Mouse (Mus musculus) kidney, postnatal 0 days (tissue): ENCODE results near the gene Lgr4. TPM values are rescaled to one million over a fixed set of nuclear protein-coding genes. Genes with fewer than 3 reads are reported as not detected.

Experiments
- ATAC-seq: fragments of 200-750 bp; cut with Nextera tagmentation; replicated peaks from 2 replicates; pipeline ENCODE4 v1.8.0; 2017; ENCODE audit warnings: low read depth, moderate number of reproducible peaks, moderate TSS enrichment, moderate library complexity; ENCODE audit not compliant: low FRiP score
- DNase-seq: peaks from one replicate; pipeline ENCODE4 v3.0.0-alpha.2; 2016; ENCODE audit warnings: low spot score
- H3K27ac ChIP-seq: fragments of 300-500 bp; sonication (generic); 2 replicates; pipeline ENCODE4 v1.5.1; 2014; ENCODE audit warnings: mild to moderate bottlenecking
- H3K27me3 ChIP-seq: fragments of 300-500 bp; sonication (generic); 2 replicates; pipeline ENCODE4 v1.6.1; 2014; ENCODE audit warnings: low read length, mixed read lengths; ENCODE audit not compliant: insufficient read depth
- H3K36me3 ChIP-seq: fragments of 300-500 bp; sonication (generic); 2 replicates; pipeline ENCODE4 v1.6.1; 2014; ENCODE audit warnings: low read length, mixed read lengths; ENCODE audit not compliant: insufficient read depth
- H3K4me1 ChIP-seq: fragments of 300-500 bp; sonication (generic); replicated peaks from 2 replicates; pipeline ENCODE4 v1.6.1; 2014; ENCODE audit warnings: antibody characterized with exemption, low read length, mixed read lengths; ENCODE audit not compliant: insufficient read depth
- H3K4me2 ChIP-seq: fragments of 300-500 bp; sonication (generic); 2 replicates; pipeline ENCODE4 v1.6.1; 2014; ENCODE audit warnings: mild to moderate bottlenecking, low read length, moderate library complexity, mixed read lengths
- H3K4me3 ChIP-seq: fragments of 300-500 bp; sonication (generic); replicated peaks from 2 replicates; pipeline ENCODE4 v1.5.1; 2014; ENCODE audit warnings: low read depth, low read length
- H3K9ac ChIP-seq: fragments of 300-500 bp; sonication (generic); 2 replicates; pipeline ENCODE4 v1.6.1; 2014; ENCODE audit warnings: low read depth, low read length
- H3K9me3 ChIP-seq: fragments of 300-500 bp; sonication (generic); replicated peaks from 2 replicates; pipeline ENCODE4 v1.6.1; 2016; ENCODE audit warnings: low read length, inconsistent platforms, mixed read lengths
- CTCF ChIP-seq: IDR thresholded peaks from 2 replicates; pipeline ENCODE4 v1.5.1; 2016; ENCODE audit warnings: antibody characterized with exemption, low read depth, mild to moderate bottlenecking, moderate library complexity
- whole genome bisulfite sequencing: fragments of 180-500 bp; shearing (Covaris S2); extraction: QIAGEN DNeasy Blood & Tissue Kit; methylation state at CpG from one replicate; pipeline ENCODE4 v1.1.7; 2014; 5-methylcytosine and 5-hydroxymethylcytosine counted together
- polyA plus RNA-seq: library from polyadenylated mRNA; unstranded; fragments of >200 nt; fragmentation: Nextera tagmentation; extraction: Ambion mirVana; gene quantifications from 2 replicates; pipeline ENCODE4 v1.2.1, GENCODE M21; 2015

Gene Lgr4
- polyA plus RNA-seq, 1 experiment from 2014 or later: 47.8 TPM

- Histone ChIP-seq H3K27me3 (no peaks in the 10 kb centered on the region), H3K36me3 (0 out of 2 replicates have a peak, but pooled peaks cover 5% of the 10 kb centered on the region), H3K4me3 (no peak overlapping the region), H3K4me1 (peaks cover 13% of the 10 kb centered on the region), H3K27ac (no peak overlapping the region), H3K4me2 (no peak overlapping the region), H3K9me3 (no peaks in the 10 kb centered on the region), H3K9ac (no peak overlapping the region)
- ATAC-seq (no peak), DNase-seq (no peak)
- no peak for TF ChIP-seq CTCF
- 58% methylated on average over 1 of the region's 1 CpGs for WGBS
Observed at GRCm38 (mm10) chr2:109991754-109992153, 74.3 kb downstream of the Lgr4 start.

- no peak for TF ChIP-seq CTCF
- no peaks in the 10 kb centered on the region for H3K27me3 ChIP-seq
- DNase-seq (no peak), ATAC-seq (no peak)
- 0 out of 2 replicates have a peak, but pooled peaks cover 5% of the 10 kb centered on the region for H3K36me3 ChIP-seq
- H3K9ac ChIP-seq: no peak overlapping the region
- WGBS: 73% methylated on average over 11 of the region's 11 CpGs
- H3K27ac ChIP-seq: no peak overlapping the region
- no peak overlapping the region for H3K4me2 ChIP-seq
- H3K4me3 ChIP-seq: no peak overlapping the region
- H3K4me1 ChIP-seq: peaks cover 10% of the 10 kb centered on the region
- no peaks in the 10 kb centered on the region for H3K9me3 ChIP-seq
Observed at GRCm38 (mm10) chr2:109992448-109993073, 75.1 kb downstream of the Lgr4 start.

GRCm38 (mm10) chr2:109993404-109993803 is 76.0 kb downstream of the Lgr4 start:
- 0 out of 2 replicates have a peak, but pooled peaks cover 5% of the 10 kb centered on the region for H3K36me3 ChIP-seq
- ATAC-seq (no peak), DNase-seq (no peak)
- no peak overlapping the region for H3K4me3 ChIP-seq
- TF ChIP-seq CTCF: no peak
- H3K27ac ChIP-seq: no peak overlapping the region
- H3K9ac ChIP-seq: no peak overlapping the region
- H3K9me3 ChIP-seq: no peaks in the 10 kb centered on the region
- H3K4me2 ChIP-seq: no peak overlapping the region
- H3K27me3 ChIP-seq: no peaks in the 10 kb centered on the region
- H3K4me1 ChIP-seq: peaks cover 4% of the 10 kb centered on the region; the same call in 1 of the 2 replicates

GRCm38 (mm10) chr2:109995061-109995460 is 77.6 kb downstream of the Lgr4 start:
- TF ChIP-seq CTCF: no peak
- H3K27me3 ChIP-seq: no peaks in the 10 kb centered on the region
- DNase-seq (no peak), ATAC-seq (no peak)
- no peak overlapping the region for H3K4me2 ChIP-seq
- WGBS: 67% methylated on average over 2 of the region's 2 CpGs
- H3K36me3 ChIP-seq: peaks cover 9% of the 10 kb centered on the region; the same call in 1 of the 2 replicates
- H3K4me3 ChIP-seq: no peak overlapping the region
- peaks cover under 1% of the 10 kb centered on the region; the same call in 1 of the 2 replicates for H3K4me1 ChIP-seq
- H3K9ac ChIP-seq: no peak overlapping the region
- no peak overlapping the region for H3K27ac ChIP-seq
- no peaks in the 10 kb centered on the region for H3K9me3 ChIP-seq

- H3K9me3 ChIP-seq: no peaks in the 10 kb centered on the region
- no peak for ATAC-seq
- H3K36me3 ChIP-seq: peaks cover 11% of the 10 kb centered on the region; the same call in 1 of the 2 replicates
- H3K4me1 ChIP-seq: no peaks in the 10 kb centered on the region
- H3K4me3 ChIP-seq: no peak overlapping the region
- WGBS: 61% methylated on average over 12 of the region's 12 CpGs
- H3K27ac ChIP-seq: no peak overlapping the region
- no peaks in the 10 kb centered on the region for H3K27me3 ChIP-seq
- no peak overlapping the region for H3K4me2 ChIP-seq
- H3K9ac ChIP-seq: no peak overlapping the region
- no peak for TF ChIP-seq CTCF
- no peak for DNase-seq
Observed at GRCm38 (mm10) chr2:109996411-109996810, 79.0 kb downstream of the Lgr4 start.

GRCm38 (mm10) chr2:110004668-110005067 is 87.2 kb downstream of the Lgr4 start:
- Histone ChIP-seq H3K9ac (no peak overlapping the region), H3K4me1 (no peaks in the 10 kb centered on the region), H3K27me3 (no peaks in the 10 kb centered on the region), H3K4me3 (no peak overlapping the region), H3K36me3 (peaks cover 34% of the 10 kb centered on the region), H3K27ac (no peak overlapping the region), H3K4me2 (no peak overlapping the region), H3K9me3 (no peaks in the 10 kb centered on the region)
- WGBS: 56% methylated on average over 1 of the region's 1 CpGs
- ATAC-seq (no peak), DNase-seq (no peak)
- TF ChIP-seq CTCF: no peak
